Mouse (Mus musculus) left cerebral cortex, adult 11 months (tissue): ENCODE data around the gene Wdr83os.
"Not testable (repeated sequence)": the region's sequence is repeated elsewhere in the genome, so short reads cannot be mapped to it uniquely, and the experiment has no call there.

Experiments
- DNase-seq: peaks from one replicate; pipeline ENCODE4 v3.0.0; 2022; ENCODE audit warnings: low spot score

Wdr83os gene

GRCm38 (mm10) chr8:85119052-85119981, 38.8 kb downstream of the Wdr83os start:
- DNase-seq = peak; percentile 67

DNA sequence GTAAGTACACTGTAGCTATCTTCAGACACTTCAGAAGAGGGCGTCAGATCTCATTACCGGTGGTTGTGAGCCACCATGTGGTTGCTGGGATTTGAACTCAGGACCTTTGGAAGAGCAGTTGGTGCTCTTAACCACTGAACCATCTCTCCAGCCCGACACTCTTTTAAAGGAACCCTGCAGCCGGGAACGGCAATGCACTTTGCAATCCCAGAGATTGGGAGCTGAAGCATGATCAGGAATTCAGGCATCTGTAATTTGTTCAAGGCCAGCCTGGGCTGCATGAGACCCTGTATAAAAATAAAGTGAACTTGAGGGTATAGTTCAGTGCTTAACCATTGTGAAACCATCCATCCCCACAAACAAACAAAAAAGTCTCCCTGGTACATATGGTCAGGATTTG, 39.7 kb downstream of the Wdr83os start:
- DNase-seq = not testable (repeated sequence)

- no peak for DNase-seq
Measured at GRCm38 (mm10) chr8:85122995-85123394, 42.5 kb downstream of the Wdr83os start, which contains the start of gene Zfp791. Gene Zfp791 (minus strand): TSS chr8:85123095.

GRCm38 (mm10) chr8:85123691-85124090, 43.2 kb downstream of the Wdr83os start:
- DNase-seq = no peak
